Mouse (Mus musculus): Measurements from ENCODE around the gene F2rl1.

GRCm38 (mm10) chr13:95477173-95477572 lies 47.9 kb downstream of the F2rl1 start:
- TF ChIP-seq POLR2A (IDR thresholded peaks at IDR 0.05; ENCODE audit: low read depth, low read length) (no peak), CTCF (IDR thresholded peaks at IDR 0.05; ENCODE audit: extremely low read depth, insufficient read length, insufficient replicate concordance, low read depth, low read length) (no peak)

Data from small intestine, adult 2 months (tissue).